Mouse (Mus musculus) kidney, adult 9 months (tissue): Measurements from ENCODE around the gene Hrh1.

ENCODE experiments used
- DNase-seq: peaks from one replicate; pipeline ENCODE4 v3.0.0; 2022

Hrh1 gene

DNA sequence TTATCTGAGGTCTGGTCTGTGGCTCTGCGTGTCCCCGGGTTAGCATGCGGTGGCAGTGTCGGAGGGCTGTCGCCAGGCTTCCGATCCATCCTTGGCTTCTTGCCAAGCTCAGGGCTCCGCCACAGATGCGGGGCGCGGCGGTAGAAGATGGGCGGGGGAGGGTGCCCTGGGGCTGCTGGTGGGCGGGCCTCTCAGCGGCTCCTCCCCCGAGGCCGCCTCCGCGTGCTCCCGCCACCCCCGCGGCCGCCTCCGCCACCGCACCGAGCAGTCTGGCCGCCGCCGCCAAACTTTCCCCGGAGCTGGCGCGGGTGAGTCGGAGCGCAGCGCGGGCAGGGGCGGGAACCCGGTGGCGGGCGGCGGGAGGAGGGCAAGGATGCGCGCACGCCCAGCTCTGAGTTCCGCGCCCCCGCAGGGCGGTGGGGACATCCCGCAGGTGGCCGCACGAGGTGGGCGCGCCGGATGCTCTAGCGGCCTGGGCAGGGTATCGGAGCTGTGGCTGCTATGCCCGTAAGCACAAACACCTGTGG lies at the start of gene Hrh1:
Gene Hrh1 (plus strand): TSS at position 246 of the 527 bp plus-strand sequence.
- no peak for DNase-seq

DNA sequence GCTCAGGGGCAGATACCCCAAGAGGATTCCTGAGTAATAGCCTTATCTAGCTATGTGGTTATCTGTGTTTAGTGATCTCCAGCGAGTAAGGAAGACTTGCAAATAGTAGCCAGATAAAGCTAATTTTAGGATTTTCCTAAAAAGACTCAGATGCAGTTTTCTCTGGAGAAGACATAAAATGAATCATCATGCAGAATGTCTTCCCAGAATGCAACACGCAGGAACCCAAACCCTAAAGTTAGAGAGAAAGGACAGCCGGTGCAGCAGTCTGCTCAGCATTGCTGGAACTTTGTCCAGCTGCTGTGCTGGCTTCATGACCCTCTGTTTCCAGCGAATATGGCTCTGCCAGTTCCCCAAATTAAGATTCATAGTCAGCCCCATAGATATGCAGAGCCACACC lies 43.1 kb upstream of the Hrh1 start:
- no peak for DNase-seq

DNA sequence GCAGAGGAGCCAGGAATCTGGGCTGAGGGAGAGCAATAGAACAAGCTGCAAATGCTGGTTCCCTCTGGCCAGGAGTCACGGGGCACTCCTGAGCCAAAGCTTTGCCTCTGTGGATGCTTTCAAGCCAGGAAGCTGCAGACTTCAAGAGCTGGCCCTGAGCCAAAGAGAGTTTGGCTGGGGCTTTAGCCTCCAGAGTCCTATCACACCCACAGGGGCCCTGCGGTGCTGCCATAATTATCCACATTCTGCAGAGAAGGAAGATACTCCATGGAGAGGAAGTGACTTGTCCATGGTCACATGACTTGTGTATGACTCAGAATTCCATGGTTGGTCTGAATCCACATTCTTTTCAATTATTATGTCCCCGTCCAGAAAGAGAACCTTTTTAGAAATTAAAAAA lies 39.6 kb upstream of the Hrh1 start:
- DNase-seq = peak; percentile 4

DNA sequence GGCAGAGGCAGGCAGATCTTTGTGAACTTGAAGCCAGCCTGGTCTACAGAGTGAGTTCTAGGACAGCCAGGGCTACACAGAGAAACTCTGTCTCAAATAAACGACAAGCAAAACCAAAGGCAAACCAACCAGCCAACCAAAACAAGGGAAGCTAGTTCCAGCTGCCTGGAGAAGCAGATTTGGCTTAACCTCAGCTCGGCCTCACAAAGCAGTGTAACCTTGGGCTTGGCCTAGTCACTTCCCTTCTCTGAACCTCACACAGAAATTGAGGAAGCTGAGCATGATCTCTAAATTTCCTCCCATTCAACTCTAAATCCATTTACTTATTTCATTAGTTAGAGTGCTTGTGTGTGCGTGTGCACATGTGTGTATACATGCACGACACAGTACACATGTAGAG lies 35.4 kb upstream of the Hrh1 start:
- peak; percentile 3 for DNase-seq

GRCm38 (mm10) chr6:114363740-114364139 lies 34.0 kb upstream of the Hrh1 start:
- no peak for DNase-seq

GRCm38 (mm10) chr6:114364734-114365133 lies 33.0 kb upstream of the Hrh1 start:
- DNase-seq = no peak

- no peak for DNase-seq
These were observed 31.5 kb upstream of the Hrh1 start for GRCm38 (mm10) chr6:114366191-114366590.

DNA sequence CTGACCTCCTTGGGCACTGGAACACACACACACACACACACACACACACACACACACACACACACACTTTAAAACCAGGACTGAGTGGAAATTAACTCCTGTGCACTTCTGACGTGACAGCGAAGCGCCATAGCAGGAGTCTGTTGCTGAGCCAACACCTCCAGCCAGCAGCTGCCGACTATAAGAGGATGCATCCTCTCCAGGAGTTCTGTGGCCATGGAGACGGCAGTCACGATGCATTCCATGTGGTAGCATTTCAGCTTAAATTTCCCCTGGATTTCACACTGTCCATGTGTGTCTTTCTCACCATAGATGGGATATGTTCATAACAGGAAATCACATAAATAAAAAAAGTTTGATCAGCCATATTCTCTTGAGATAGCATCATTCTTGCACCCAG lies 30.1 kb upstream of the Hrh1 start:
- no peak for DNase-seq

- no peak for DNase-seq
These were observed 29.5 kb upstream of the Hrh1 start for GRCm38 (mm10) chr6:114368196-114368595.

DNA sequence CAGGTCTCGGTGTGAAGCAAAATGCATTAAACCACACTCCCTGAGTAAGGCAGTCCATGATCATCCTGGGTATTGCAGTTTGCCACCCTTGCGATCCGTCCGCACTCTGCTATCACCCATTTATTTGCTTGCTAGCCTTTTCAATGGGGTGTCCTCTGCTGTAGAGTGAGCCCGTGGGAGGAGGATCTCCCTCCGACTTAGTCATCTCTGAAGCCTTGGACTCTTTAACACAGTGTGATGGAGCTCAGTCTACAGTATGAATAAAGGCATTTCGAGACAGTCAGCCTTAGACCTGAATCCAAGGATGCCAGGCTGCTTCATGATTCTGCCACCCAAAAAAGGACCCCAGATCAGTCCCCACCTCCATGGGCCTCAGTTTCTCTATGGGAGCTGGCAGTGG lies 25.0 kb upstream of the Hrh1 start:
- no peak for DNase-seq

DNA sequence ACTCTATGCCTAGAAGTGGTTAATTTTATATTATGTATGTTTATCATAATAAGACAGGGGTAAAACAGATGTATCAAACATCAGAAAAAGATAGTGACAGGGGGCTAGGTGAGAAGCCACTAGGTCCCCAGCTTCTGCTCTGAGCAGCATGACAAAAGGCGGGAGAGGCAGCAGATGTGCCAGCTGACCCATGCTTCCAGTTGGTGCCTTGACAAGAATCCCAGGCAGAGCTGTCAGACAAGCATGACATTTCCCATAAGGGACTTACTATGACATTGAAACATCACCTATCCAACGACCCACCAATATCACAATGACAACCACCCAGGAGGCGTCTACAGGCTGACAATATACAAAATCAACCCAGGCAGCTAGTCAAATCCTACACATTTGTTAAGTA lies 16.9 kb upstream of the Hrh1 start:
- DNase-seq = no peak

GRCm38 (mm10) chr6:114387320-114387719 lies 10.4 kb upstream of the Hrh1 start:
- no peak for DNase-seq

GRCm38 (mm10) chr6:114387855-114388254 lies 9.9 kb upstream of the Hrh1 start:
- no peak for DNase-seq

- DNase-seq = no peak
These were observed 7.6 kb upstream of the Hrh1 start for GRCm38 (mm10) chr6:114390129-114390528.

DNA sequence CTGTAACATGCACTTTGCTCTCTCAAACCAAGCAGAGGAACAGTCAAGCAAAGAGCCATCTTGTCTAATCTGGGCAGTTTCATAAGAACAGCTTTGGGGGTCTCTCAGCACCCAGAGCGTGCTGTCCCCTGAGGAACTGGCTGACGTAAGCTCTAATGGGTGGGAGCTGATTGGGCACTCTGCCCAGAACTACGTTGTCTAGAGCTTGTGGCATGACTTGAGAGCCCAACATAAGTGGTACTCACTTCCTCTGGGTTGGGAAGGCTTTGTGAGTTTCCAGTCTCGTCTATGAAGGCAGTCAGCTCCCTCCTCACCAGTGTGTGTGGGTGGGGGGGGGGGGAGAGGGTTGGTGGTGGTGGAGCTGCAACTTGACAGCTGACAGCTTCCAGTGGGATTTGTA lies 2.8 kb upstream of the Hrh1 start:
- DNase-seq = no peak

DNA sequence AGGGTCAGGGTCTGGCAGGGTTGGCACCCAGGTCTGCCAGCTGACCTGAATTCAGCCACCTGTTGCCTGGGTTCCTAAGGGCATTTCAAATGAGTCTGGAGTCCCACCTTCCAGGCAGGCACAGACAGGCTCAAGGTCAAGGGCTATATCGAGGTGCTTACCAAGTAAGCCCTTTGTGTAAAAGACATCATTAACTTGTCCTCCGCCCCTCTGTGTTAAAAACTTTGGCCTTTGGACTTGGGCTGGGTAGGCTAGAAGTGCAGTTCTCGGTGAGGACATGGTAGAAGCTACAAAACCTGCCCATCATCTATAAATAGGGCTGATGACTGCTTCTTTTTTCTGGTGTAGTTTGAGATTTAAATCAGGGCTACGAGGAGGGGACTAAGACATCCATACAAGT lies 1.1 kb upstream of the Hrh1 start:
- DNase-seq = peak; percentile 68

- DNase-seq = no peak
These were observed 456 bp upstream of the Hrh1 start for GRCm38 (mm10) chr6:114397280-114397679.

DNA sequence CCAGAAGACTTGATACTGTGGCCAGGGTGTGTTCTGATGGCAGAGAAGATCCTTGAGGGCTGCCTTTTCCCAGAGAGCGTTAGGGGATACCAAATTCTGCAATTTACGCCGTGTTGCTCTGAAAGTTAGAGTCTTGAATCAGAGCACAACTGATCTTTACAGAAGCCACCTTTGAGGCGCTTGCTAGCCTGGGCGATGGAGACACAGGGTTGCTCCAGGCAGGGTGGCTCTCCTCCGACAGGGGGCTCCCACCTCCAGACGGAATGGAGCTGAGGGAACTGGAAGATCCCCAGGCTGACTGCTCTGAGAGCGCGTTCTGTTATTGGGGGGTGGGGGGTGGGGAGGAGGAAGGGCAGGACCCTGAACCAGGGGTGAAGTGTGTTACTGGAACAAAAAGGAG lies 890 bp downstream of the Hrh1 start:
- no peak for DNase-seq

DNA sequence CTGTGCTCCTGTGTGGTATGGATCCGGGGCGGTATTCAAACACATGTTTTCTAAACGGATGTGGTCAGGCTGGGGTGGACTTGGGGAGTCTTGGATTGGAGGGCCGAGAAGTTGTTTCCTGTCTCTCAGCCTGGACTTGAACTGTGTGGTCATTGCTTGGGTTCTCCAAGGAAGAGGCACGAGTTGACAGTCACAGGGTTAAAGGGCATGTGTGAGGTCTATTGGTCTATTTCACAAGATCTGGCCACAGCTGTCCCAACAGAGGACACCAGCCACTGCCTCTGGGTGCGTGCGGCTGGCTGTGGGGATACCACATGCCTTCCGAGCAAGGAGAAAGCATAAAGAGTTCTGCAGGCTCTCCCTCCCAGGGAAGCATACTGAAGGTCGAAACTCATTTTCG lies 2.7 kb downstream of the Hrh1 start:
- no peak for DNase-seq

GRCm38 (mm10) chr6:114400841-114401240 lies 3.1 kb downstream of the Hrh1 start:
- no peak for DNase-seq

GRCm38 (mm10) chr6:114402161-114402560 lies 4.4 kb downstream of the Hrh1 start:
- no peak for DNase-seq

GRCm38 (mm10) chr6:114403632-114404031 lies 5.9 kb downstream of the Hrh1 start:
- no peak for DNase-seq

DNA sequence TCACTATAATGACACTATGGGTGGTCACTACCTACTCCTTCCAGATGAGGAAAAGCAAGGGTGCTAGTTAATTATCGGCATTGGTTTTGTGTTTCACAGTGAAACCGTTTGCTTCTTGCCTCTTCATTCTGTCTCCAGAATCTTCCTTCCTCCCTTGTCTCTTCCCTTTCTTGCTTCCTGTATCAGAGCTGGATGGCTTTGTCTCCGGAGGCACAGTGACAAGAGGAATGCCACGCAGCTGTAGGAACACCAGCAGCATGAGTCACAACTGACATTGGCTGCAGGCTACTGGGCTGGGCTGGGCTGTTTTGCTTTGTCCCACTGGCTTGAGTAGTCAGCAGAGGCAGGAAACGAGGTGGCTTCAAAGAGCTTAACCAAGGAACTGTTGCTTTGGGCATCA lies 6.4 kb downstream of the Hrh1 start:
- DNase-seq = no peak

- no peak for DNase-seq
These were observed 7.2 kb downstream of the Hrh1 start for GRCm38 (mm10) chr6:114404774-114405468.

- peak; percentile 25 for DNase-seq
These were observed 8.9 kb downstream of the Hrh1 start for GRCm38 (mm10) chr6:114406634-114407033.
